Mouse (Mus musculus) megakaryocyte, embryonic 14.5 days (primary cell): ENCODE measurements around the gene Fbxo44.

ENCODE experiments used
- FLI1 ChIP-seq: IDR thresholded peaks from 2 replicates; pipeline ENCODE4 v1.6.1; 2012; ENCODE audit warnings: low read length, inconsistent platforms, mixed read lengths
- GATA1 ChIP-seq: IDR thresholded peaks from 3 replicates; pipeline ENCODE4 v1.6.1; 2012; ENCODE audit warnings: mixed read lengths, low read length, inconsistent platforms, borderline replicate concordance

DNA sequence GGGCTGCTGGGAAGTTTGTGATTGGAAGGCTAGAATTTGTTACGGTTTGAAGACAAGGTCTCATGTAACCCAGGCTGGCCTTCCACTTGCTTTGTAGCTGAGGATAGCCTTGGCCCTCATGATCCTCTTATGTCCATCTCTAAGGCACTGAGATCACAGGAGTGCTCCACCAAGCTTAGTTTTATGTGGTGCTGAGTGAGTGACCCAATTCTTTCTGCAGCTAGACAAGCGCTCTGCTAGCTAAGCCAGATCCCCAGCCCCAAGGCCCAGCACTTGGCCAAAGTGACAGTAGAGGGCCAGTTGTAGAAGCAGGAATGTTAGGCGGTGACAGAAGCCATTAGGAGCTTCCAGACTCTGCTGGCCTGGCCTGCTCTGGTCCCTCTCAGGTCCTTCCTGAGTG, 56.1 kb downstream of the Fbxo44 start:
- TF ChIP-seq GATA1 (no peak), FLI1 (no peak)
